Mouse (Mus musculus): ENCODE data around the gene Ggt5. TPM values are rescaled to one million over a fixed set of nuclear protein-coding genes. Genes with fewer than 3 reads are reported as not detected.
"Not testable (repeated sequence)": the region's sequence is repeated elsewhere in the genome, so short reads cannot be mapped to it uniquely, and the experiment has no call there.

Ggt5 gene
- polyA plus RNA-seq, 1 experiment, result 4.5 TPM

- Histone ChIP-seq H3K4me3 (replicated peaks) (no peak overlapping the region), H3K4me1 (peaks cover 79% of the 10 kb centered on the region)
Observed at GRCm38 (mm10) chr10:75566321-75566720, 22.8 kb upstream of the Ggt5 start.

GRCm38 (mm10) chr10:75566765-75567164, 22.4 kb upstream of the Ggt5 start:
- Histone ChIP-seq H3K4me1 (peaks cover 79% of the 10 kb centered on the region), H3K27me3 (replicated peaks) (peaks cover 62% of the 10 kb centered on the region)
- H3K36me3 ChIP-seq (replicated peaks; ENCODE audit: low read length); H3K4me3 ChIP-seq (replicated peaks); H3K9me3 ChIP-seq: not testable (repeated sequence)

More at GRCm38 (mm10) chr10:75566321-75566720, 22.8 kb upstream of the Ggt5 start:
- TF ChIP-seq GATA1 (IDR thresholded peaks at IDR 0.05; ENCODE audit: borderline replicate concordance, low read length) (no peak), FLI1 (IDR thresholded peaks at IDR 0.05; ENCODE audit: low read length) (no peak)
- H3K27me3 ChIP-seq (replicated peaks), result peaks cover 62% of the 10 kb centered on the region
- peaks cover 9% of the 10 kb centered on the region for H3K9me3 ChIP-seq
- H3K36me3 ChIP-seq (replicated peaks; ENCODE audit: low read length), result no peaks in the 10 kb centered on the region

GRCm38 (mm10) chr10:75568029-75568428, 21.1 kb upstream of the Ggt5 start:
- Histone ChIP-seq H3K36me3 (replicated peaks; ENCODE audit: low read length) (no peaks in the 10 kb centered on the region), H3K27me3 (replicated peaks) (peaks cover 62% of the 10 kb centered on the region), H3K4me1 (peaks cover 84% of the 10 kb centered on the region), H3K4me3 (replicated peaks) (no peak overlapping the region), H3K9me3 (peaks cover under 1% of the 10 kb centered on the region)
- no peak for TF ChIP-seq GATA1 (IDR thresholded peaks at IDR 0.05; ENCODE audit: borderline replicate concordance, low read length)
- TF ChIP-seq FLI1 (IDR thresholded peaks at IDR 0.05; ENCODE audit: low read length), result no peak

DNA sequence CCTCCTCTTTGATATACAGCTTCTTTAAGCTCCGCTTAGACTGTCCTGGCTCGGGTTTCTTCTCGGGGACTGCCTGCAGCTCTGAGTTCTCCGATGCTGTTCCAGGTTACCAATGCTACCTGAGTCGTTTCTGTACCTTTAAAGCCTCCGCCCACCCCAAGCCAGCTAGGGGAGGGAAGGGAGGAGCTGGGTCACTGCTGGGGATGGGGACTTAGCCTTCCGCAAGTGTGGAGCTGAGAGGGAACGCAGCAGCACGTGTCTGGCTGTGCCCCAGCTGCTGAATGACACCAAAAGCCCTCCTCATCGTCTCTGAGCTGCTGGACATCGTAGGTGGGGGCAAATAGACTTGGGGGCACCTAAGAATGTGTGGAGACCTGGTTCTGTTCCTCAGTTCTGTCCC, 20.7 kb upstream of the Ggt5 start:
- no peak overlapping the region for H3K4me3 ChIP-seq (replicated peaks)
- H3K9me3 ChIP-seq, result no peaks in the 10 kb centered on the region
- peaks cover 62% of the 10 kb centered on the region for H3K27me3 ChIP-seq (replicated peaks)
- H3K36me3 ChIP-seq (replicated peaks; ENCODE audit: low read length), result no peaks in the 10 kb centered on the region
- TF ChIP-seq GATA1 (IDR thresholded peaks at IDR 0.05; ENCODE audit: borderline replicate concordance, low read length) (no peak), FLI1 (IDR thresholded peaks at IDR 0.05; ENCODE audit: low read length) (no peak)
- peaks cover 80% of the 10 kb centered on the region for H3K4me1 ChIP-seq

DNA sequence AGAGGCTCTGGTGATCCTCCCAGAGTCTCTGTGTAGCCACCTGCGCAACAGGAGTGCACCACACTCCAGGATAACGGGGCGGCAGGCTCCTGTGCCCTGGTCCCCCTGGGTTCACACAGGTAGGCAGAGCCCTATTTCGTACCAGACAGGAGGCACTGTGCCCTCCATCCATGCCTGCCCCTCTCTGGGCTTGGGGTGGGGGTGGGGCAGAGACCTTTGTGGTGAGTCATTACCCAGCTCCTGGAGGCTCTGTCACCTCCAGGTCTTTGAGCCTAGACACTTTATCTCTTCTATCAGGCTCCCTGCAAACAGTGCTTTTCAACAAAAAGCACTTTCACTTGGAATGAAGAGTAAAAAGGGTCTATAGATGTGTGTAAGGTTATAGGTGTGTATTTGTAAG, 20.3 kb upstream of the Ggt5 start:
- Histone ChIP-seq H3K9me3 (no peaks in the 10 kb centered on the region), H3K4me3 (replicated peaks) (peak overlapping the region; percentile 23), H3K4me1 (peaks cover 76% of the 10 kb centered on the region), H3K27me3 (replicated peaks) (peaks cover 62% of the 10 kb centered on the region), H3K36me3 (replicated peaks; ENCODE audit: low read length) (no peaks in the 10 kb centered on the region)
- TF ChIP-seq FLI1 (IDR thresholded peaks at IDR 0.05; ENCODE audit: low read length), result no peak
- TF ChIP-seq GATA1 (IDR thresholded peaks at IDR 0.05; ENCODE audit: borderline replicate concordance, low read length), result no peak

GRCm38 (mm10) chr10:75570981-75571657, 18.0 kb upstream of the Ggt5 start:
- no peaks in the 10 kb centered on the region for H3K36me3 ChIP-seq (replicated peaks; ENCODE audit: low read length)
- H3K4me3 ChIP-seq (replicated peaks), result no peak overlapping the region
- H3K9me3 ChIP-seq, result no peaks in the 10 kb centered on the region

DNA sequence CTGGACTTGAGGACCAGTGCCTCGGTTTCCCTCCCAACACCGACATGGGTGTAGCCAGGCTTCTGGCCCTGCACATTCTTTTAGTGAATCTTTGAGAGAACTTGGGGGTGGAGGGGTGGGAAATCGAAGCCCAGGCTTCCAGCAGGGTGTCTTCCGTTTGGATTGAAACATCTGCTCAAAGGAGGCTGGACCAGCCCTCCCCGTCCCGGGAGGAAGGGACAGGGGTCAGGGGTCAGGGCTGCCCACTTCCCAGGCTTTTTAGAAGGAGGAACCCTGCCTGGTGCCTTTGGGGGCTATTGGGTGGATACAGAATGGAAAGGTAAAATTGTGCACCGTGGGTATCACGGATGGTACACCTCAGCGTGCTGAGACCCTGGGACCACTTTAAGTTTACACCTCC, 17.2 kb upstream of the Ggt5 start:
- TF ChIP-seq GATA1 (IDR thresholded peaks at IDR 0.05; ENCODE audit: borderline replicate concordance, low read length), result no peak
- TF ChIP-seq FLI1 (IDR thresholded peaks at IDR 0.05; ENCODE audit: low read length), result no peak
- no peaks in the 10 kb centered on the region for H3K9me3 ChIP-seq
- peaks cover 47% of the 10 kb centered on the region for H3K4me1 ChIP-seq
- H3K4me3 ChIP-seq (replicated peaks), result no peak overlapping the region
- H3K36me3 ChIP-seq (replicated peaks; ENCODE audit: low read length), result no peaks in the 10 kb centered on the region
- peaks cover 65% of the 10 kb centered on the region for H3K27me3 ChIP-seq (replicated peaks)

More at GRCm38 (mm10) chr10:75570981-75571657, 18.0 kb upstream of the Ggt5 start:
- peaks cover 60% of the 10 kb centered on the region for H3K27me3 ChIP-seq (replicated peaks)
- no peak for TF ChIP-seq GATA1 (IDR thresholded peaks at IDR 0.05; ENCODE audit: borderline replicate concordance, low read length)
- no peak for TF ChIP-seq FLI1 (IDR thresholded peaks at IDR 0.05; ENCODE audit: low read length)
- H3K4me1 ChIP-seq, result peaks cover 54% of the 10 kb centered on the region

GRCm38 (mm10) chr10:75573181-75573580, 16.0 kb upstream of the Ggt5 start:
- TF ChIP-seq GATA1 (IDR thresholded peaks at IDR 0.05; ENCODE audit: borderline replicate concordance, low read length) (no peak), FLI1 (IDR thresholded peaks at IDR 0.05; ENCODE audit: low read length) (no peak)
- no peak overlapping the region for H3K4me3 ChIP-seq (replicated peaks)
- no peaks in the 10 kb centered on the region for H3K36me3 ChIP-seq (replicated peaks; ENCODE audit: low read length)
- H3K9me3 ChIP-seq, result 0 out of 2 replicates have a peak, but pooled peaks cover 3% of the 10 kb centered on the region
- H3K4me1 ChIP-seq, result peaks cover 35% of the 10 kb centered on the region
- peaks cover 76% of the 10 kb centered on the region for H3K27me3 ChIP-seq (replicated peaks)

DNA sequence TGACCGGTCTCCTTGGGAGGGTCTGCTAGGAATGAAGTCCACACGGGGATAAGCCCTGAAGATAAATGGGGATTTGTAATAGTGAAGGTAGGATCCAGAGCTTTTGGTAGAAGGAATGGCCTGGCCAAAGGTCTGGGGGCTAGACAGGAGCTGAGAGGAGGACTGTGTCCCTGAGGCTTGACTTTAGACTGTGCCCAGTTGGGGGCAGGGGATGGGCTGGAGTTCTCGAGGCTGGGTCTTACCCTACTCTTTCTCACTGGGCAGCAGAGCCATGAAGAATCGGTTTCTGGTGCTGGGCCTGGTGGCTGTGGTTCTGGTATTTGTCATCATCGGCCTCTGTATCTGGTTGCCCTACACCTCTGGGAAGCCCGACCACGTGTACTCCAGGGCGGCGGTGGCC, 15.2 kb upstream of the Ggt5 start:
- no peak for TF ChIP-seq GATA1 (IDR thresholded peaks at IDR 0.05; ENCODE audit: borderline replicate concordance, low read length)
- TF ChIP-seq FLI1 (IDR thresholded peaks at IDR 0.05; ENCODE audit: low read length), result no peak

GRCm38 (mm10) chr10:75579129-75579528, 10.0 kb upstream of the Ggt5 start:
- Histone ChIP-seq H3K4me1 (peaks cover 5% of the 10 kb centered on the region), H3K4me3 (replicated peaks) (no peak overlapping the region), H3K9me3 (0 out of 2 replicates have a peak, but pooled peaks cover 3% of the 10 kb centered on the region), H3K36me3 (replicated peaks; ENCODE audit: low read length) (no peaks in the 10 kb centered on the region), H3K27me3 (replicated peaks) (peaks cover 80% of the 10 kb centered on the region)
- TF ChIP-seq FLI1 (IDR thresholded peaks at IDR 0.05; ENCODE audit: low read length), result no peak
- TF ChIP-seq GATA1 (IDR thresholded peaks at IDR 0.05; ENCODE audit: borderline replicate concordance, low read length), result no peak

More for the DNA sequence above, 15.2 kb upstream of the Ggt5 start:
- Histone ChIP-seq H3K27me3 (replicated peaks) (peaks cover 77% of the 10 kb centered on the region), H3K9me3 (0 out of 2 replicates have a peak, but pooled peaks cover 3% of the 10 kb centered on the region), H3K36me3 (replicated peaks; ENCODE audit: low read length) (no peaks in the 10 kb centered on the region), H3K4me1 (peaks cover 27% of the 10 kb centered on the region), H3K4me3 (replicated peaks) (no peak overlapping the region)
